Mouse (Mus musculus): ENCODE measurements around the gene Klhl41. TPM values are rescaled to one million over a fixed set of nuclear protein-coding genes. Genes with fewer than 3 reads are reported as not detected.
"Not testable (repeated sequence)": the region's sequence is repeated elsewhere in the genome, so short reads cannot be mapped to it uniquely, and the experiment has no call there.

The Klhl41 gene
- polyA plus RNA-seq, 1 experiment: not detected

- peak within 1 kb of the TSS; percentile 93 for H3K4me3 ChIP-seq (ENCODE audit: insufficient read depth, low read length)
- H3K27ac ChIP-seq (ENCODE audit: insufficient read depth, low read depth, low read length): no peak within 1 kb of the TSS
- H3K4me1 ChIP-seq (ENCODE audit: control insufficient read depth, insufficient read depth, low read length): peaks cover 5% of the 10 kb centered on the region; the same call in 1 of the 2 replicates
- no peak for TF ChIP-seq CTCF (IDR thresholded peaks at IDR 0.05; ENCODE audit: low read depth, low read length)
- TF ChIP-seq POLR2A (IDR thresholded peaks at IDR 0.05; ENCODE audit: borderline replicate concordance, low read depth, low read length): no peak
These were observed 23.0 kb upstream of the Klhl41 start, which contains the start of gene Bbs5 for GRCm38 (mm10) chr2:69646726-69647490. Bbs5 (plus strand) TSS chr2:69647171.

GRCm38 (mm10) chr2:69649716-69650115 is 20.2 kb upstream of the Klhl41 start:
- no peak overlapping the region for H3K4me3 ChIP-seq (ENCODE audit: insufficient read depth, low read length)
- TF ChIP-seq CTCF (IDR thresholded peaks at IDR 0.05; ENCODE audit: low read depth, low read length) (no peak), POLR2A (IDR thresholded peaks at IDR 0.05; ENCODE audit: borderline replicate concordance, low read depth, low read length) (no peak)
- H3K27ac ChIP-seq (ENCODE audit: insufficient read depth, low read depth, low read length): no peak overlapping the region
- peaks cover 10% of the 10 kb centered on the region for H3K4me1 ChIP-seq (ENCODE audit: control insufficient read depth, insufficient read depth, low read length)

GRCm38 (mm10) chr2:69659326-69659725 is 10.6 kb upstream of the Klhl41 start:
- Histone ChIP-seq H3K4me1 (ENCODE audit: control insufficient read depth, insufficient read depth, low read length) (peaks cover 10% of the 10 kb centered on the region), H3K27ac (ENCODE audit: insufficient read depth, low read depth, low read length) (no peak overlapping the region), H3K4me3 (ENCODE audit: insufficient read depth, low read length) (no peak overlapping the region)
- TF ChIP-seq CTCF (IDR thresholded peaks at IDR 0.05; ENCODE audit: low read depth, low read length): no peak
- TF ChIP-seq POLR2A (IDR thresholded peaks at IDR 0.05; ENCODE audit: borderline replicate concordance, low read depth, low read length): no peak

DNA sequence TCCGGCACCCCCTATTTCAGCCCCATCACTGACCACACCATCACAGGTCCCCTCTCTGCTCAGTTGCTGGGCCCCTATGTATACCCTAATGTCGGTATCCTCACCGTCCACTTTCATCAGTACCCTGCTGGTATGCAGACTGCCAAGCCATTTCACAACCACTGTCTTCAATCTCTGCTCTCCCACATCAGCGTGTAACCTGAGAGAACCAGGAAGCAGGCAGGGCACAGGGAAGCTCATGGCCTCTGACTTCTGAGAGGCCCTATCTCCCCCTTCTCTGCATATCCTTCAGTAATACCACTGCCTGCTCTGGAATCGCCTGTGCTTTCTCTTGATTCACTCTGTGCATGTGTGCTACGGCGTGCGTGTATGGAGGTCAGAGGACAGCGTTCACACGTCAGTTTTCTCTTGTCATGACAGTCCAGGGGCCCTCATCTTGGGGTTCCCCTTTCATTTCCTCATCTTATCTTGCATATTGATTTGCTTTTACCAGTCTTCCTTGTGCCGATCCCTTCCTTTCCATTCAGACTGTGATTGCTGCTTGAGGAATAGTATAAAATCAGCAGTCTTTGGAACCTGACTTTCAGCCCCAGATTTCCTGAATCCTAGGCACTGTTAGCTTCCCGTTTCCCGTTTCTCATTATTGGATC is 6.0 kb upstream of the Klhl41 start:
- TF ChIP-seq CTCF (IDR thresholded peaks at IDR 0.05; ENCODE audit: low read depth, low read length) (no peak), POLR2A (IDR thresholded peaks at IDR 0.05; ENCODE audit: borderline replicate concordance, low read depth, low read length) (no peak)
- Histone ChIP-seq H3K4me3 (ENCODE audit: insufficient read depth, low read length) (no peak overlapping the region), H3K27ac (ENCODE audit: insufficient read depth, low read depth, low read length) (peak overlapping the region; percentile 21; the same call in 1 of the 2 replicates), H3K4me1 (ENCODE audit: control insufficient read depth, insufficient read depth, low read length) (peaks cover 12% of the 10 kb centered on the region)

DNA sequence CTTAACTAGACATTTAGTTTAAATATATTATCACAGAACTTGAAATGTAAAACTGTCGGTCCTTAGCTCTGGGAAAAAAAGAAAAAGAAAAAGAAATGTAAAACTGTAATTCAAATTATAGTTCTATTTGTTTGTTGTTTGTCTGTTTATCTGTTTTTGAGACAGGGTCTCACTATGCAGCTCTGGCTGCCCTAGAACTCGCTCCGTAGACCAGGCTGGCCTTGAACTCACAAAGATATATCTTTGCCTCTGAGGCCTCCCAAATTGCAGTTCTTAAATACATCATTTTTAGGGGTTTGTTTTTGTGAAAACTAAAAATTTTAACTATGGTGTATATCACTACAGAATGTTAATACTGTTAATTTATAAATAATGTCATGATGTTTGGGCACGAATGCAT is 2.3 kb upstream of the Klhl41 start:
- no peak for TF ChIP-seq POLR2A (IDR thresholded peaks at IDR 0.05; ENCODE audit: borderline replicate concordance, low read depth, low read length)
- no peak for TF ChIP-seq CTCF (IDR thresholded peaks at IDR 0.05; ENCODE audit: low read depth, low read length)
- H3K4me3 ChIP-seq (ENCODE audit: insufficient read depth, low read length): no peak overlapping the region
- H3K27ac ChIP-seq (ENCODE audit: insufficient read depth, low read depth, low read length): no peak overlapping the region
- peaks cover 14% of the 10 kb centered on the region for H3K4me1 ChIP-seq (ENCODE audit: control insufficient read depth, insufficient read depth, low read length)

DNA sequence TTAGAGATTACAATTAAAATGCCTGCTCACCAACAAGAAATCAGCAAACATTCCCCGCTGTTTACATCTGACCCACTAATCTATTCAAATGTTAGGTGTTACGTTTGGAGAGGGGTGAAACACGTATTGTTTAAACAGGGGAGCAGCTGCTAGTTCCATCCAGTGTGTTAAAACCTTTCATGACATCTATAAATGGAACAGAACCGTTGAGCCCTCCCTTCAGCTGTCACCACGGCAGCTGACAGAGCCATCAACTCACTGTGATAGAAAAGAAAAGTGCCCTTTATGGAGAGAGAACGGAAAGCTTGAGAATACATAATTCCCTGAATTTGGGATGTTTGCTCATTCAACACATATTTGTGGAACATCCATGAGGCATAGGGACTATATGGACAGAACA is 1.5 kb upstream of the Klhl41 start:
- Histone ChIP-seq H3K27ac (ENCODE audit: insufficient read depth, low read depth, low read length) (no peak overlapping the region), H3K4me3 (ENCODE audit: insufficient read depth, low read length) (no peak overlapping the region), H3K4me1 (ENCODE audit: control insufficient read depth, insufficient read depth, low read length) (peaks cover 13% of the 10 kb centered on the region)
- TF ChIP-seq POLR2A (IDR thresholded peaks at IDR 0.05; ENCODE audit: borderline replicate concordance, low read depth, low read length) (no peak), CTCF (IDR thresholded peaks at IDR 0.05; ENCODE audit: low read depth, low read length) (no peak)

DNA sequence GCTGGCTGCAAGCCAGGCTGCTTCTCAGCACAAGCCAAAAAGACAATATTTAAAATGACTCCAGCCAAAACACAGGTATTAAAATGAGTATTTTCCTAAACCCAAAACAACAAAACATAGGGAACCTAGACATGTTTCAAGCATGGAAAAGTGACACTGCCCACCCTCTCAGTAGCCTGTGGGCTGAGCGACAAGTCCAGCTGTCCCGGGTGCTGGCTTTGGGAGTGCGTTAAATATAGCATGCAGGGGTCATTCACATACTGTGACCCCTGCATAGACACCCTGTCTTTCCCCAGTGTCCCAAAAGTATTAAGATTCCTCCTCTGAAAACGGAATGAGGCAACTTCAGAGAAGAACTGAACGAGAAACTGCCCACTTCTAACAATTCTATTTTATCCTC is 3.8 kb downstream of the Klhl41 start:
- Histone ChIP-seq H3K4me1 (ENCODE audit: control insufficient read depth, insufficient read depth, low read length) (0 out of 2 replicates have a peak, but pooled peaks cover 2% of the 10 kb centered on the region), H3K4me3 (ENCODE audit: insufficient read depth, low read length) (no peak overlapping the region), H3K27ac (ENCODE audit: insufficient read depth, low read depth, low read length) (no peak overlapping the region)
- TF ChIP-seq POLR2A (IDR thresholded peaks at IDR 0.05; ENCODE audit: borderline replicate concordance, low read depth, low read length) (no peak), CTCF (IDR thresholded peaks at IDR 0.05; ENCODE audit: low read depth, low read length) (no peak)

DNA sequence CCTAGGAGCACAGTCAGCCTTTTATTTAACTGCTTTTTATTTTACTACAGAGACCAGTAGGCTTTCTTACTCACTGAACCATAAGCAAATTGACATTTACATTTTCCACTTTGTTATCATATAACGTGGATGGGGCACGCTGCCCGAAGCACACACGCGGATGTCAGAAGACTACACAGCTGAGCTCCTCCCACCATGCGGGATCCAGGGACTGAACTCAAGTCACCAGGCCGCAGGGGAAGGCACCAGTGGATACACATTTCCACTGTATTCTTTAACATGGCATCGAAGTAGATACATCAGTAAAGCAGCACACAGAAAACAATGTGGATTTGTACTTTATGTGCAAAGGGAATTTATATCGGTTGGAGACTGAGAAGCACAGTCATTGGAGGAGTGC is 5.3 kb downstream of the Klhl41 start:
- Histone ChIP-seq H3K27ac (ENCODE audit: insufficient read depth, low read depth, low read length) (no peak overlapping the region), H3K4me1 (ENCODE audit: control insufficient read depth, insufficient read depth, low read length) (no peaks in the 10 kb centered on the region), H3K4me3 (ENCODE audit: insufficient read depth, low read length) (no peak overlapping the region)
- TF ChIP-seq CTCF (IDR thresholded peaks at IDR 0.05; ENCODE audit: low read depth, low read length): no peak
- TF ChIP-seq POLR2A (IDR thresholded peaks at IDR 0.05; ENCODE audit: borderline replicate concordance, low read depth, low read length): no peak

- H3K4me3 ChIP-seq (ENCODE audit: insufficient read depth, low read length): no peak overlapping the region
- H3K4me1 ChIP-seq (ENCODE audit: control insufficient read depth, insufficient read depth, low read length): no peaks in the 10 kb centered on the region
- H3K27ac ChIP-seq (ENCODE audit: insufficient read depth, low read depth, low read length): no peak overlapping the region
- TF ChIP-seq POLR2A (IDR thresholded peaks at IDR 0.05; ENCODE audit: borderline replicate concordance, low read depth, low read length) (no peak), CTCF (IDR thresholded peaks at IDR 0.05; ENCODE audit: low read depth, low read length) (no peak)
These were observed 6.8 kb downstream of the Klhl41 start for GRCm38 (mm10) chr2:69676713-69677112.

DNA sequence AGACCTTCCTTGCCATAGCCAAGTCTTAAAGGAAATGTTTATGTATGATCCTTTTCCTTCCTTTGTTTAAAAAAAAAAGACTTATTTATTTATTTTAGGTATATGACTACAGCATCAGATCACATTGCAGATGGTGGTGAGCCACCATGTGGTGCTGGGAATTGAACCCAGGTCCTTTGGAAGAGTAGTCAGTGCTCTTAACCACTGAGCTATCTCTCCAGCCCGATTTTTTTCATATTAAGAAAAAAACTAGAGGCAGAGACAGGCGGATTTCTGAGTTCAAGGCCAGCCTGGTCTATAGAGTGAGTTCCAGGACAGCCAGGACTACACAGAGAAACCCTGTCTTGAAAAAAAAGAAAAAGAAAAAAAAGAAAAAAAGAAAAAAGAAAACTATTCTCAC is 7.3 kb downstream of the Klhl41 start:
- not testable (repeated sequence) for H3K4me1 ChIP-seq (ENCODE audit: control insufficient read depth, insufficient read depth, low read length); H3K4me3 ChIP-seq (ENCODE audit: insufficient read depth, low read length); H3K27ac ChIP-seq (ENCODE audit: insufficient read depth, low read depth, low read length)
